Mouse (Mus musculus) neural tube, embryonic 11.5 days (tissue): ENCODE measurements at regions not wholly inside any gene's neighbourhood (a gene's known extent, or its start where the extent isn't known, plus 50 kb on each side); places are given as distances from the start of the nearest gene placed in this dataset.
A peak's percentile ranks its signal among the peaks of the same experiment; 100 is the strongest.
"Not testable (repeated sequence)": the region's sequence is repeated elsewhere in the genome, so short reads cannot be mapped to it uniquely, and the experiment has no call there.

ENCODE experiments used
- ATAC-seq: fragments of 200-750 bp; cut with Nextera tagmentation; 2 replicates; pipeline ENCODE4 v1.8.0; 2017; ENCODE audit warnings: moderate number of reproducible peaks, mild to moderate bottlenecking, moderate TSS enrichment, moderate library complexity; ENCODE audit not compliant: insufficient read depth, low FRiP score, low TSS enrichment
- DNase-seq: peaks from one replicate; pipeline ENCODE4 v3.0.0-alpha.2; 2015; ENCODE audit warnings: low spot score
- H3K27ac ChIP-seq: fragments of 300-500 bp; sonication (generic); 2 replicates; pipeline ENCODE4 v1.5.1; 2014; ENCODE audit warnings: low read depth, mild to moderate bottlenecking, low read length
- H3K27me3 ChIP-seq: fragments of 300-500 bp; sonication (generic); 2 replicates; pipeline ENCODE4 v1.6.1; 2014; ENCODE audit warnings: mild to moderate bottlenecking, low read length, mixed read lengths; ENCODE audit not compliant: control insufficient read depth, insufficient read depth
- H3K36me3 ChIP-seq: fragments of 300-500 bp; sonication (generic); 2 replicates; pipeline ENCODE4 v1.6.1; 2014; ENCODE audit warnings: mild to moderate bottlenecking, low read length, moderate library complexity, mixed read lengths; ENCODE audit not compliant: control insufficient read depth, insufficient read depth
- H3K4me1 ChIP-seq: fragments of 300-500 bp; sonication (generic); 2 replicates; pipeline ENCODE4 v1.6.1; 2014; ENCODE audit warnings: low read length, mixed read lengths; ENCODE audit not compliant: control insufficient read depth, insufficient read depth
- H3K4me2 ChIP-seq: fragments of 300-500 bp; sonication (generic); 2 replicates; pipeline ENCODE4 v1.6.1; 2014; ENCODE audit warnings: low read depth, mild to moderate bottlenecking, moderate library complexity
- H3K4me3 ChIP-seq: fragments of 300-500 bp; sonication (generic); 2 replicates; pipeline ENCODE4 v1.5.1; 2014; ENCODE audit warnings: low read depth, low read length
- H3K9ac ChIP-seq: fragments of 300-500 bp; sonication (generic); 2 replicates; pipeline ENCODE4 v1.6.1; 2014; ENCODE audit warnings: mild to moderate bottlenecking, low read length
- H3K9me3 ChIP-seq: fragments of 300-500 bp; sonication (generic); 2 replicates; pipeline ENCODE4 v1.6.1; 2016; ENCODE audit warnings: low read length; ENCODE audit not compliant: control insufficient read depth
- WGBS: fragments of 180-500 bp; shearing (Covaris S2); extraction: QIAGEN DNeasy Blood & Tissue Kit; methylation state at CpG from one replicate; pipeline ENCODE4 v1.1.7; 2014; 5-methylcytosine and 5-hydroxymethylcytosine counted together

DNA sequence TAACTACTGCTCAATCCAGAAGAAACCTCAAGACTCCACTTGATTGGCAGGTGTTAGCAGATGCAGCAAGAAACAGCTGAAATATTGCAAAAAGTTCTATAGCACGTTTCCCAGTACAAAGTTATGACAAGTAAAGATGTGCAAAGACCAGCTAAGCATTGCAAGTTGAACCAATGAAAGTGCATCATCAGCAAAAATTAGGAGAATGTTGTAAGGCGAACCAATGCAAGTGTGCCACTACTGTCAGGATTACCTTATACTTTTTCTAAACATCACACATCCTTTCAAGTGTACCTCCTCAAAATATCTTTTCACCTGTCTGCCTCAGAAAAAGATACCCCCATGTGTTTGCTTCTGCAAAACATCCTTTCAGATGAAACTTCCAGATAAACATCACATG is 244.7 kb downstream of the Slco6d1 start:
- ATAC-seq (no peak), DNase-seq (no peak)
- Histone ChIP-seq H3K4me1 (no peaks in the 10 kb centered on the region), H3K27me3 (no peaks in the 10 kb centered on the region), H3K36me3 (no peaks in the 10 kb centered on the region), H3K27ac (no peak overlapping the region), H3K4me3 (no peak overlapping the region), H3K9me3 (no peaks in the 10 kb centered on the region), H3K9ac (no peak overlapping the region), H3K4me2 (no peak overlapping the region)
- 80% methylated on average over 2 of the region's 2 CpGs for WGBS

- not testable (repeated sequence) for H3K4me3 ChIP-seq, ATAC-seq
- 78% methylated on average over 2 of the region's 2 CpGs for WGBS
Measured at GRCm38 (mm10) chr1:98667426-98667825, 246.5 kb downstream of the Slco6d1 start.

DNA sequence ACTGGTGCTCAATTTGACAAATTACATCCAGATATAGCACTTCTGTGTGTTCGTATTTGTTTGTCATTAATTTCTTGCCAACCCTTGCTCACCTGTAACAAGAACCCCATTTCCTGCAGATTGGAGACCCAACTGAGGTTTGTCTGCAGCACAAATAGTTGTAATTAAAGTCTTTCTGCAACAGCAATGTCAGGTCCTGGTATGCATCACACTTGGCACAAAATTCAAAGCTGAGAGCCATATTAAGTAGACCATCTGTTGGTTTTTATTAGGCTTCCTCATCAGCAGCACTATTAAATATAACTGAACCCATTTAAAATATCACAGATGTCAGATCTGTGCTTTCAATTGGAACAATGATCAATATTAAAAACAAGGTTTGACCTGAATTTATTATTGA is 247.0 kb downstream of the Slco6d1 start:
- H3K9ac ChIP-seq, result no peak overlapping the region
- H3K4me2 ChIP-seq, result no peak overlapping the region
- 94% methylated on average over 1 of the region's 1 CpGs for WGBS
- H3K4me3 ChIP-seq, result no peak overlapping the region
- ATAC-seq (no peak), DNase-seq (no peak)
- no peaks in the 10 kb centered on the region for H3K9me3 ChIP-seq
- no peaks in the 10 kb centered on the region for H3K4me1 ChIP-seq
- no peaks in the 10 kb centered on the region for H3K36me3 ChIP-seq
- no peaks in the 10 kb centered on the region for H3K27me3 ChIP-seq
- no peak overlapping the region for H3K27ac ChIP-seq

More at GRCm38 (mm10) chr1:98667426-98667825, 246.5 kb downstream of the Slco6d1 start:
- H3K36me3 ChIP-seq, H3K27me3 ChIP-seq, H3K4me1 ChIP-seq, H3K9me3 ChIP-seq, H3K27ac ChIP-seq, DNase-seq, H3K4me2 ChIP-seq, H3K9ac ChIP-seq: not testable (repeated sequence)

DNA sequence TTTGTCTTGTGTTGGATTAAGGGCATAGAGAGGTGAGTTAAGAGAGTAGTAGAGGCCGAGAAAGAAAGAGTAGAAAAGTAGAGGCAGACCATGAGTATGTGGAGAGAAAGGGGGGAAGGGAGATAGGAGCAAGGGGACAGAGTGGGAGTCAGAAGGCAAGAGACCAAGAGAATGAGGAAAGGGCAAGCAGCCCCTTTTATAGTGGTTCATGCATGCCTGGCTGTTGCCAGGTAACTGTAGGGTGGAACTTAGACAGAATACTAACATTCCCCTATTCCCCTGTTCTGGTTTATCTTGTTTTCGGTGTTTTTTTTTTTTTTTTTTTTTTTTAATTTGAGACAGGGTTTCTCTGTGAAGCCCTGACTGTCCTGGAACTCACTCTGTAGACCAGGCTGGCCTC is 247.7 kb downstream of the Slco6d1 start:
- Histone ChIP-seq H3K4me2 (no peak overlapping the region), H3K4me1 (no peaks in the 10 kb centered on the region), H3K9me3 (no peaks in the 10 kb centered on the region), H3K36me3 (no peaks in the 10 kb centered on the region), H3K27me3 (no peaks in the 10 kb centered on the region), H3K4me3 (no peak overlapping the region), H3K27ac (no peak overlapping the region), H3K9ac (no peak overlapping the region)
- ATAC-seq, result no peak
- WGBS, result 50% methylated on average over 2 of the region's 2 CpGs
- DNase-seq, result no peak

GRCm38 (mm10) chr1:98678686-98679085 is 257.8 kb downstream of the Slco6d1 start:
- DNase-seq (no peak), ATAC-seq (no peak)
- no peak overlapping the region for H3K27ac ChIP-seq
- H3K9me3 ChIP-seq, result no peaks in the 10 kb centered on the region
- no peaks in the 10 kb centered on the region for H3K27me3 ChIP-seq
- H3K36me3 ChIP-seq, result no peaks in the 10 kb centered on the region
- no peak overlapping the region for H3K9ac ChIP-seq
- H3K4me1 ChIP-seq, result no peaks in the 10 kb centered on the region
- 90% methylated on average over 3 of the region's 3 CpGs for WGBS
- no peak overlapping the region for H3K4me2 ChIP-seq
- H3K4me3 ChIP-seq, result no peak overlapping the region

DNA sequence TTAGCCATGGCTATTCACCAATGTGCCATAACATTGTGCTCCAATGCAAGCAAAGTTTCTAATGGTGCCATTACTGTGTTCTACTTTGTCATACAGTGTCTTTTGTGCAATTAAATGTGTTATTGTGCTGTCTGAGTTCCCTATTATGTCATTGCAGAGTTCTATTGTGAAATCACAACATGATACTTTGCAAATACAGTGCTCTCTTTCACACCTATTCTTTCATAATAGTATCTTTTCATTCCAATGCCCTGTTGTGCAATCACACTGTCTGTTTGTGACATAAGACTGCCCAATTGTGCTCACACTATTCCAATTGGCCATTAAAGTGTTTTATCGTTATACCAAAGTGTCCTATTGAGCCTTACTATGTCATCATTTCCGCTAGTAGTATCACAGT is 292.9 kb downstream of the Slco6d1 start:
- no peak for DNase-seq
- no peak for ATAC-seq
- no peaks in the 10 kb centered on the region for H3K9me3 ChIP-seq
- no peaks in the 10 kb centered on the region for H3K36me3 ChIP-seq
- no peaks in the 10 kb centered on the region for H3K27me3 ChIP-seq
- H3K4me2 ChIP-seq, result no peak overlapping the region
- H3K9ac ChIP-seq, result no peak overlapping the region
- WGBS, result 90% methylated on average over 2 of the region's 2 CpGs
- H3K4me1 ChIP-seq, result no peaks in the 10 kb centered on the region
- H3K4me3 ChIP-seq, result no peak overlapping the region
- no peak overlapping the region for H3K27ac ChIP-seq

DNA sequence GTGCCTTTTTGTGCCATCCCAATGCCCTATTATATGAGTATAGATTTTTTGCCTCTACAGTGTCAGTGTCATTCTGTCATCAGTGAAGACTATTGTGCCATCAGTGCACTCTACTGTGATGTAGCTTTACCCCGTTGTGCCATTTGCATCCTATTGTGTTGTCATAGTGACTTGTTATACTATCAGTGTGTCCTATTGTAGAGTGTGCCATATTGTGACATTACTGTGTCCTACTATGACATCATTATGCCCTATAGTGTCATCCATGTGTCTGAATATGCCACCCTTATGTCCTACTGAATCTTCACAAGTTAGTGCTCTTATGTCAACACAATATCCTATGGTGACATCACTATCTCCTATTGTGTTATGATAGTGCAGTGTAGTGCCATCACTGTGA is 293.4 kb downstream of the Slco6d1 start:
- no peaks in the 10 kb centered on the region for H3K27me3 ChIP-seq
- no peaks in the 10 kb centered on the region for H3K9me3 ChIP-seq
- ATAC-seq, result peak; percentile 39; the same call in 1 of the 2 replicates

GRCm38 (mm10) chr1:98720595-98720994 is 299.7 kb downstream of the Slco6d1 start:
- no peak for ATAC-seq
- Histone ChIP-seq H3K4me3 (no peak overlapping the region), H3K27me3 (no peaks in the 10 kb centered on the region), H3K4me1 (no peaks in the 10 kb centered on the region), H3K36me3 (no peaks in the 10 kb centered on the region), H3K4me2 (no peak overlapping the region), H3K27ac (no peak overlapping the region), H3K9ac (no peak overlapping the region), H3K9me3 (no peaks in the 10 kb centered on the region)
- 86% methylated on average over 1 of the region's 1 CpGs for WGBS
- DNase-seq, result no peak

More for the DNA sequence above, 293.4 kb downstream of the Slco6d1 start:
- no peaks in the 10 kb centered on the region for H3K4me1 ChIP-seq
- no peak overlapping the region for H3K4me2 ChIP-seq
- no peak overlapping the region for H3K9ac ChIP-seq
- H3K4me3 ChIP-seq, result no peak overlapping the region
- H3K36me3 ChIP-seq, result no peaks in the 10 kb centered on the region
- DNase-seq, result no peak
- WGBS, result 92% methylated on average over 1 of the region's 1 CpGs
- no peak overlapping the region for H3K27ac ChIP-seq

DNA sequence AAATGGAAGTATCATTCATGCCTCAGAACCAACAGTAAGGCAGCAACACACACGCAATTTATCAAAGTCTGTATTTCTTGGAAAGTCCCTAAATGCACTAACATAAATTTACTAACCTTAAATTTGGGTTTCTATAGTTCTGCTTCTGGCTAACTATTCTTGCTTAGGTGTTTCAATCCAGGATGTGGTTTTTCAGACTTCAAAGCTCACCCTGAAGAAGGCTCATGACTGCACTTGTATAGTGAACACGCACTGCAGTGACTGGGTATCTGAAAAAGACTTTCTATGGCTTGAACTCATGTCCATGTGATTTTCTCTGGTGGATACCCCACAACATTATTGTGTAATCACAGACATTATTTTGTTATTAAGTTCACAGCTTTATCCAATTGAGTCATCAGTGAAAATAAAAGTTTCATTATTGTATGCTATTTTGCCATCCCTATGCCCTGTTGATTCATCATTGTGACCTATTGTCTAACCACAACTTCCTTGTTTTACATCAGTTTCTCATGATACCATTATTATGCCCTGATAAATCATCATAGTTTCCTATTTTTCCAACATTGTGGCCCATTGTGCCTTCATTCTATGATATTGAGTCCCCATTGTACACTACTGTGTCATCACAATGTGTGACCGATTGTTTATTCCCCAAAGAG is 306.6 kb downstream of the Slco6d1 start:
- DNase-seq (no peak), ATAC-seq (no peak)
- no peak overlapping the region for H3K27ac ChIP-seq
- WGBS, result 93% methylated on average over 3 of the region's 3 CpGs
- no peaks in the 10 kb centered on the region for H3K9me3 ChIP-seq
- no peaks in the 10 kb centered on the region for H3K4me1 ChIP-seq
- no peaks in the 10 kb centered on the region for H3K27me3 ChIP-seq
- no peak overlapping the region for H3K4me3 ChIP-seq
- no peak overlapping the region for H3K9ac ChIP-seq
- no peaks in the 10 kb centered on the region for H3K36me3 ChIP-seq
- no peak overlapping the region for H3K4me2 ChIP-seq
